In genomic region chr5:66528567-66528966, GRCm38 (mm10) we compare ENCODE assay signal across 11 mouse cellular contexts.
DNase-seq lines count a peak whose midpoint lies in the region; ATAC-seq lines count a peak whose summit lies in the region.
"Had no signal": no experiment of that assay in that cellular context is flagged by ENCODE, and none has a peak within 500 bp of the region (broad histone marks: within the 10 kb centered on the region; RNA-seq: fewer than 3 reads in every experiment).

No protein-coding gene starts in this region.

- no peak for DNase-seq in heart, adult 9 months (ENCODE audit: low spot score in 2 of 2)
- no peak for DNase-seq in midbrain, embryonic 10.5 days (ENCODE audit: low spot score)
- DNase-seq in embryonic facial prominence, embryonic 14.5 days (ENCODE audit: low spot score) = peak; percentile 85
- DNase-seq: adrenal gland, postnatal 25 days; cerebellum, adult 11-12 months had no signal

- no peaks in the 10 kb centered on the region for H3K27me3 ChIP-seq in heart, embryonic 14.5 days (ENCODE audit: control insufficient read depth, insufficient read depth, low read length)
- H3K27me3 ChIP-seq in midbrain, embryonic 15.5 days (replicated peaks) = no peaks in the 10 kb centered on the region
- no peaks in the 10 kb centered on the region for H3K27me3 ChIP-seq in midbrain, embryonic 10.5 days (ENCODE audit: low read depth, poor library complexity, severe bottlenecking)
- H3K27me3 ChIP-seq in embryonic facial prominence, embryonic 14.5 days (replicated peaks; ENCODE audit: control insufficient read depth, insufficient read depth, low read length) = no peaks in the 10 kb centered on the region
- H3K27me3 ChIP-seq in neural tube, embryonic 14.5 days (ENCODE audit: control insufficient read depth, insufficient read depth, low read length) = no peaks in the 10 kb centered on the region
- H3K27me3 ChIP-seq: intestine, embryonic 15.5 days had no signal

- H3K4me2 ChIP-seq in heart, embryonic 14.5 days (ENCODE audit: low read length) = no peak overlapping the region
- H3K4me2 ChIP-seq in midbrain, embryonic 15.5 days = no peak overlapping the region
- H3K4me2 ChIP-seq in embryonic facial prominence, embryonic 14.5 days (ENCODE audit: low read depth, low read length) = 0 out of 2 replicates have a peak overlapping the region, but pooled peaks have one; percentile 0
- no peak overlapping the region for H3K4me2 ChIP-seq in neural tube, embryonic 14.5 days (ENCODE audit: low read depth, low read length)
- H3K4me2 ChIP-seq: intestine, embryonic 15.5 days had no signal

- no peak overlapping the region for H3K9ac ChIP-seq in heart, embryonic 14.5 days (ENCODE audit: low read length)
- no peak overlapping the region for H3K9ac ChIP-seq in midbrain, embryonic 15.5 days
- no peak overlapping the region for H3K9ac ChIP-seq in embryonic facial prominence, embryonic 14.5 days (ENCODE audit: low read depth, low read length)
- H3K9ac ChIP-seq in neural tube, embryonic 14.5 days (replicated peaks; ENCODE audit: low read depth, low read length) = no peak overlapping the region
- H3K9ac ChIP-seq: intestine, embryonic 15.5 days had no signal

- H3K4me3 ChIP-seq in heart, embryonic 14.5 days (ENCODE audit: control insufficient read depth in 1 of 2, insufficient read depth in 1 of 2, low read depth in 1 of 2, low read length in 2 of 2) = no peak overlapping the region
- H3K4me3 ChIP-seq in midbrain, embryonic 15.5 days = no peak overlapping the region
- H3K4me3 ChIP-seq in midbrain, embryonic 10.5 days = no peak overlapping the region
- no peak overlapping the region for H3K4me3 ChIP-seq in embryonic facial prominence, embryonic 14.5 days (ENCODE audit: low read depth, low read length)
- no peak overlapping the region for H3K4me3 ChIP-seq in neural tube, embryonic 14.5 days (ENCODE audit: low read depth, low read length)
- H3K4me3 ChIP-seq: erythroblast, embryonic 14.5 days; intestine, embryonic 15.5 days had no signal

- 41% methylated on average over 7 of the region's 7 CpGs for WGBS in heart, embryonic 14.5 days
- 48% methylated on average over 7 of the region's 7 CpGs for WGBS in midbrain, embryonic 15.5 days
- WGBS in midbrain, embryonic 10.5 days = 66% methylated on average over 7 of the region's 7 CpGs
- 14% methylated on average over 7 of the region's 7 CpGs for WGBS in embryonic facial prominence, embryonic 14.5 days
- WGBS in neural tube, embryonic 14.5 days = 31% methylated on average over 7 of the region's 7 CpGs

- no peak for ATAC-seq in heart, embryonic 14.5 days (ENCODE audit: insufficient number of reproducible peaks, insufficient read depth, low FRiP score, low read depth)
- no peak for ATAC-seq in midbrain, embryonic 15.5 days (replicated peaks)
- ATAC-seq in embryonic facial prominence, embryonic 14.5 days (ENCODE audit: low read depth) = peak; percentile 79
- ATAC-seq in neural tube, embryonic 14.5 days (ENCODE audit: low read depth) = 0 out of 2 replicates have a peak, but pooled peaks have one; percentile 33
- ATAC-seq in erythroblast, adult 5-6 weeks (replicated peaks; ENCODE audit: low FRiP score, poor library complexity, severe bottlenecking) = no peak
- ATAC-seq: intestine, embryonic 15.5 days had no signal

- no peaks in the 10 kb centered on the region for H3K36me3 ChIP-seq in heart, embryonic 14.5 days (ENCODE audit: control insufficient read depth, insufficient read depth, low read length)
- H3K36me3 ChIP-seq in midbrain, embryonic 15.5 days (replicated peaks) = no peaks in the 10 kb centered on the region
- H3K36me3 ChIP-seq in midbrain, embryonic 10.5 days = no peaks in the 10 kb centered on the region
- H3K36me3 ChIP-seq in embryonic facial prominence, embryonic 14.5 days (ENCODE audit: control insufficient read depth, insufficient read depth, low read length) = no peaks in the 10 kb centered on the region
- no peaks in the 10 kb centered on the region for H3K36me3 ChIP-seq in neural tube, embryonic 14.5 days (ENCODE audit: control insufficient read depth, insufficient read depth, low read length)
- H3K36me3 ChIP-seq: intestine, embryonic 15.5 days had no signal

- peak overlapping the region; percentile 12 to 35; a peak in 2 of 4 replicates for H3K27ac ChIP-seq in heart, embryonic 14.5 days (replicated peaks in 1 of 2; ENCODE audit: control insufficient read depth in 1 of 2, insufficient read depth in 1 of 2, low read depth in 2 of 2, low read length in 2 of 2)
- H3K27ac ChIP-seq in midbrain, embryonic 15.5 days = peak overlapping the region; percentile 10; the same call in 1 of the 2 replicates
- H3K27ac ChIP-seq in midbrain, embryonic 10.5 days (replicated peaks) = no peak overlapping the region; the same call in 1 of the 2 replicates
- H3K27ac ChIP-seq in embryonic facial prominence, embryonic 14.5 days (replicated peaks; ENCODE audit: low read depth, low read length) = peak overlapping the region; percentile 78
- 0 out of 2 replicates have a peak overlapping the region, but pooled peaks have one; percentile 16 for H3K27ac ChIP-seq in neural tube, embryonic 14.5 days (ENCODE audit: low read depth, low read length)
- H3K27ac ChIP-seq: intestine, embryonic 15.5 days had no signal

- H3K4me1 ChIP-seq in heart, embryonic 14.5 days (ENCODE audit: control insufficient read depth in 2 of 2, insufficient read depth in 2 of 2, low read length in 2 of 2) = peaks cover 15 to 42% of the 10 kb centered on the region in 2 experiments
- H3K4me1 ChIP-seq in midbrain, embryonic 15.5 days = peaks cover 18% of the 10 kb centered on the region
- peaks cover 30% of the 10 kb centered on the region for H3K4me1 ChIP-seq in midbrain, embryonic 10.5 days
- peaks cover 62% of the 10 kb centered on the region for H3K4me1 ChIP-seq in embryonic facial prominence, embryonic 14.5 days (ENCODE audit: control insufficient read depth, insufficient read depth, low read length)
- H3K4me1 ChIP-seq in neural tube, embryonic 14.5 days (ENCODE audit: control insufficient read depth, insufficient read depth, low read length) = peaks cover 18% of the 10 kb centered on the region

- H3K9me3 ChIP-seq in heart, embryonic 14.5 days (ENCODE audit: control insufficient read depth, low read length) = no peaks in the 10 kb centered on the region
- no peaks in the 10 kb centered on the region for H3K9me3 ChIP-seq in midbrain, embryonic 15.5 days
- no peaks in the 10 kb centered on the region for H3K9me3 ChIP-seq in midbrain, embryonic 10.5 days (replicated peaks)
- no peaks in the 10 kb centered on the region for H3K9me3 ChIP-seq in embryonic facial prominence, embryonic 14.5 days (ENCODE audit: control insufficient read depth, low read length)
- H3K9me3 ChIP-seq in neural tube, embryonic 14.5 days (ENCODE audit: control insufficient read depth, low read length) = no peaks in the 10 kb centered on the region
- H3K9me3 ChIP-seq: intestine, embryonic 15.5 days had no signal

Comparison
In these comparisons a context has a peak if more than half of its experiments do, and no peak if none do; other contexts are left out.
1. ATAC-seq: peak in embryonic facial prominence, embryonic 14.5 days (single experiment) and neural tube, embryonic 14.5 days (single experiment); none in heart, embryonic 14.5 days (single experiment), midbrain, embryonic 15.5 days (single experiment) and erythroblast, adult 5-6 weeks (single experiment).